Mouse (Mus musculus) spleen, adult 12 weeks (tissue): ENCODE results near the gene C1s2.
A peak's percentile ranks its signal among the peaks of the same experiment; 100 is the strongest.
"Not testable (repeated sequence)": the region's sequence is repeated elsewhere in the genome, so short reads cannot be mapped to it uniquely, and the experiment has no call there.

ENCODE experiments used
- DNase-seq: peaks from one replicate; pipeline ENCODE4 v3.0.0; 2022; ENCODE audit warnings: low spot score

Gene C1s2

GRCm38 (mm10) chr6:124635985-124636384 is at the start of gene C1s2:
TSS of gene C1s2 (minus strand) at chr6:124636085.
- DNase-seq = not testable (repeated sequence)

DNA sequence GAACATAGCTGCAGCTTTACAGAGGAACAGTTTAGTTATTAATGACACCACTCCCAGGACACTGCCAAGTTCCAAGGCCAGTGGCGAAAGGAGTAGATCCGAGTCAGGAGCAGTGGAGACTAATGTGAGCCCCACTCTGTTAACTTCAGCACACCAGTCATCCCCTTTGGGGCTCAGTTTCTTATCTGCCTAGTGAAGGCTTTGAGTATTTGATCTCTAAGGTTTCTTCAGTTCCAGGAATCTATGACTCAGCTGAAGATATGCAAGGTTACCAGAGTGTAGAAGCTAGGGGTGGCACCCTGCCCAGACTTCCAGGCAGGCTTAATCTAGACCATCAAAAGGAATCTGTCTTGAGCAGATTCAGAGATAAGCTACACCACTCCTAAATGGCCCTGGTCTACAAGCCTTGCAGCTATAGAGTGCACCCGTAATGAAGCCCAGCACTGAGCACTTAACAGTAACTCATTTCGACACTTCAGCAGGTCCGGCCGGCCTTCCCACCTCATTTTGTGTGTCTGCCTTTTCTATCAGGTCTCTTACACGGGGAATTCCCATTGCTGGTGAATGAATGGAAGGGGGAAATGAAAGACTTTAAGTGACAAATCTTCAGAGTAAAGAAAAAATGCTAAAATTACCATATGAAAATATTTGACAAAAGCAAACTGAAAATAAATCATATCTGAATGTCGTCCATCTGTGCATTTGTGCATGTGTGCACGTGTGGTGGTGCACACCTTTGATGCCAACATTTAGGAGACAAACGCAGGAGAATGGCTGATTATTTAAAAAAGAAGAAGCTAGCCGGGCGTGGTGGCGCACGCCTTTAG is 47.9 kb upstream of the C1s2 start:
- no peak for DNase-seq

GRCm38 (mm10) chr6:124682291-124682690 is 46.4 kb upstream of the C1s2 start:
- DNase-seq = not testable (repeated sequence)

DNA sequence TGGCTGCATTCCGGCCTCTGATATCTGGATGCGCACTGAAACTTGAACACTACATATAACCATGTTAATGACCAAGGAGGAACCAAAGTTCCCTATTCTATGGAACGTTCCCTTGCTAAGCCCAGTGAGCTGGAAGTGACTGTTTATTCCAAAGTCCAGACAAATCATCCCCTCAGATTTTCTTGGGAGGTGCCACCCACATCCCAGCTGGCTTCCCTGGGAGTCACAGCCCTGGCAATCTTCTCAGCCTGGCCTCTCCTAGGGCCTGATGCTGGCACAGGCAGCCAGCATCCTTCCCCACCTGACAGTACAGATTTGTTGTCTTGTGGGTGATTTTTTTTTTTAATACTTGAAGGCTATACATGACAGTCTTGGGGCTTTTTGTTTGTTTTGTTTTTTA is 43.6 kb upstream of the C1s2 start:
- no peak for DNase-seq

DNA sequence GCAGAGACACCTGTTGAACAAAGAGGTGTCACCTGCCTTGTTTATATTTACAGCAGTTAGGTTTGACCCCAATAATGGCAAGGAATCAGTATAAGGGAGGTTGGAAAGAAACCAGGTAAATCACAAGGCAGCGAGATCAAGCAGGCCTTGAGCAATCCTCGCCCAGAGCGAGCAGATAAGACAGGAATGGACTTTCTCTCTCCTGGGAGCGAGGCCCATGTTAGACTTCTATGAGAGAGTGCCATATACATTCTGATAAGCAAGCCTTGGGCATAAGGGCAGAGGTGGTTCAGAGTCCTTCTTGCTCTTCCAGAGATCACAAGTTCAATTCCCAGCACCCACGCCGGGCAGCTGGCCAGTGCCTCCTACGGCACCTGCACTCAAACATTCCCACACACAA is 42.9 kb upstream of the C1s2 start:
- no peak for DNase-seq

DNA sequence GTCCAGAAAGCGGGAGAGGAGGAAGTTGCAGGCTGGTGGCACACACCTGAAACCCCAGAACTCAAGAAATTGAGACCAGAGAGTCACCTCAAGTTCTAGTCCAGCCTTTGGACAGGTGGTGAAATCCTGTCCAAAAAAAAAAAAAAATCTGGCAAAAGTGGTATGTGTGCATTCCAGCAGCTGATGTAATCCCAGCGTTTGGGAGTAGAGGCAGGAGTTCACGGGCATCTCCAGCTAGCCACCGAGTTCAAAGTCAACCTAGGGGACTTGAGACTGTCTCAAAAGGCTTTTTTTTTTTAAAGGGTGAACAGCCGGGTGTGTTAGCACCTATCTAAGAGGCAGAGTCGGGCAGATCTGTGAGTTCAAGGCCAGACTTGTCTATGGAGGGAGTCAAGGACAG is 40.3 kb upstream of the C1s2 start:
- no peak for DNase-seq

DNA sequence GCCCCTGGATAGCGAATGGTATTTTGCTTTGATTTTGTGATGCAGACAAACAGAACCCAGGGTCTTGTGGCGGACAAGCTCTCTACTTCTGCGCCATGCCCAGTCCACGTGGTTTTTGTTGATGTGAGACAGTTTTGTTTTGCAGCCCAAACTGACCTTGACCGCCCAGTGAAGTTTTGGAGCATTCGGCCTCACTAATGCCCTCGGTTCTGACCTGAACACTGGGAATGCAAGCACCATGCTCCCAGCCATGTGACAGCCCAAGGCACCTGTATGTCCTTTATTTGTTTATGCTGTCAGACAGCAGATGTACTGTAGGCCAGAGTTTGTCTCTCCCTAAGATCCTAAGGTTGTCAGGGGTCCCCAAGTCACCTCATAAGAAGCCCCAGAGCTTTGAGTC is 38.7 kb upstream of the C1s2 start:
- DNase-seq = no peak

GRCm38 (mm10) chr6:124673619-124674018 is 37.7 kb upstream of the C1s2 start:
- no peak for DNase-seq

GRCm38 (mm10) chr6:124672100-124672499 is 36.2 kb upstream of the C1s2 start:
- DNase-seq = no peak

- no peak for DNase-seq
Measured at GRCm38 (mm10) chr6:124670281-124670900, 34.5 kb upstream of the C1s2 start.

DNA sequence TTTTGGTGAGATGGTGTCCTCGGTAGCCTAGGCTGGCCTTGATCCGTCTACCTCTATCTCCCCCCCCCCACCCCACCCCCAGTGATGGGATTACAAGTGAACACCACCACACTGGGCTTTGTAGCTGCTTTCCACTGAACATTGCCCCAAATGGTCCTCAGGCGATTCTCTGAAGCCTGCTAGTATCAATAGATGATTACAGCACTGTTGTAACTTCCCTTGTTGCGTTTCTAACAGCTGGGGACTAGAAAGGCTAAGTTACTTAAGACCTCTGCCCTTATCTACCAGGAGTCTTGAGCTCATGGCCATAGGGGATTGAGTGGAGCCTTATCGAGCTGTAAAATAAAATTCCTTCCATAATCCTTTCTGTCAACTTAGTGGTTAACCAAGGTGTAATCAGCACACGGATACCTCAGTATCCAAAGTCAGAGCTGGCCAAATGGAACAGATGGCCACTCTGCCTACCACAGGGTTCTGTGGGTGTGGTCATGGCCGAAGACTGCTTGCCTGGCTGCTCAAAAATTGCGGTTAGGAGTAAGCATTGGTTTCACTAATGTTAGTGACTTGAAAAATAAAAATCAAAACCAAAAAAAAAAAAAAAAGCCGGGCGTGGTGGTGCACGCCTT is 33.5 kb upstream of the C1s2 start:
- no peak for DNase-seq

DNA sequence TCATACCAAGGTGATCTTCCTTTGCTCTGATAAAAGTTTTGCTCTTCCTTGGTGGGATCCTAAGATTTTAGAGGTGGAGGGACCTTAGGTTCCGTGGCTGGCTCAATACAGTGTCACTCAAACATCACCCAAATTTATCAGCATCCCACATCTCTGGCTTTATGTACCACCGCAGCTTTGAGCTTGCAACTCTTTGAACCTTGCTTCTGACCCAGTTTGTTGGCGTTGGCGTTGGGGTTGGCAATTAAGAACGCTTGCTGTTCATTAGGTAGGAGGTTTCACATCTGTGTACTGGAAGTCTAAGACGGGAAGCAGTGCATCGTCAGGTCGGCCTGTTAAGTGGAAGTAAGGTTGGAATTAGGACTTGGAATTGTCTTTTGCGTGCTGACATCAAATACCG is 29.1 kb upstream of the C1s2 start:
- DNase-seq = no peak

DNA sequence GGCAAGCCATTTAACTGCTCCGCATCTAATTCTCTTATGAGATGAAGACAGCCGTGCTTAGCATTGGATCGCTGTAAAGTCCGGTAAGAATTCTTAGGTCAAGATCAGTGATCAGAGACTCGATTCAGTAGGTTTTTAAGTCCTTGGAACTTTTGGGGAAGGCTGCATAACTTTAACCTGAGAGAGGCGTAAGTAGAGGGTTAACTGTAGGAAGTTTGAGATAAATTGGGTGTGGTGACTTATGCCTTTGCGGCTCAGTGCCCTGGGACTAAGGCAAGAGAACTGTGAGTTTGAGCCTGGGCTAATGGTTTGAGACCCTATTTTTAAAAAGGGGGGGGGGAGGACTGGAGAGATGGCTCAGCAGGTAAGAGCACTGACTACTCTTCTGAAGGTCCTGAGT is 28.4 kb upstream of the C1s2 start:
- no peak for DNase-seq

DNA sequence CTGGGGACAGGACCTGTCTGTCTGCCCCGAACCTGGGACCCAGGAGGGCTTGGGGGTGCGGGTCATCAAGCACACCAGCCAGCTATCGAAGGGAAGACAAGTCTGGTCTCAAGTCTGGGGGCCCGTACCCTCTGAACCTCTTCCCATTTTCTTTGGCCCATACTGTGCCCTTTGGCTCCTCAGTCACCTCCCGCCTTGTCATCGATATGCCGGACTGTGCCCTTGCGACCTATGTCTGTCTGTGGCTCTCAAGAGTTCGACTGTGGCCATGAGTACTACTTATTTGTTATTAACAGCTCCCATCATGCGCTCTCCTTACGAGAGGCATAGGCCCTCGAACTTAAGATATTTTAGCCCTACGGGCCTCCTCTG is 27.5 kb upstream of the C1s2 start:
- DNase-seq = no peak

DNA sequence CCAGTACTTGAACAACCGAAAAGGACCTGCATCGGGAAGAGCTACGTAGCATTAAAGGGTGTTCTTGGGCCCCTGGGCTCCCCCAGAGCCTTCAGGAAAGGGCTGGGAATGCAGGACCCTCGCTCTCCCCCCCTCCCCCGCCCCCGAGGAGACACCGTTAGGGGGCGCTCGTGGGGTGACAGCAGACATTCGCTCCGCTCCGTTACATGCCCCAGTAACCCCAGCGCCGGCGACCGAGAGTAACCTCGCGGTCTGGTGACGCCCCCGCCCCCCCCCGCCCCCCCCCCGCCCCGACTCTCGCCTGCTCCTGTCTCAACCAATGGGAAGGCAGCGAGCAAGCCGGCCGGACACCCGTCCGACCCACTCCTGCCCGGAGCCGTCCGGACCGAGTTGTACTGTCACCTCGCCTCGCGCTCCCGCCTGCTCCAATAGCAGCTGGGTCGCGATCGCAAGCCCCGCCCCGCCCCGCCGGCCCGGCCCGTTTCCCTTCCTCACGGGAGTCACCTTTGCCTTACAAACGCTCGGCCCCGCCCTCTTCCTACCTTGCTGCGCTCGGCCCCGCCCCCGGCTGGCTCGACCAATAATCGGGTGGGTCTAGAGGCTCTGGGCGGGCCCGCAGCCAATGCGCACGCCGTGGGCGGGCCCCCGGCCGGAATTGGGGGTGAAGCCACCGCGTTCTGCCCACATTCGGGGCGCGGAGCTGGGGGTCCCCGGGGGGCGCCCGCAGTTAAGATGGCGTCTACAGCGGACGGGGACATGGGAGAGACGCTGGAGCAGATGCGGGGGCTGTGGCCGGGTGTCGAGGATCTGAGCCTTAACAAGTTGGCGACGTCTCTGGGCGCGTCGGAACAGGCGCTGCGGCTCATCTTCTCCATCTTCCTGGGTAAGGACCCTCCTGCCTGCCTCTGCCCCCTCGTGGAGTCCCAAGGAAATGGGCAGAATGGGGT is 26.9 kb upstream of the C1s2 start, which contains the start of gene Lpcat3:
Lpcat3 (plus strand) TSS at position 551 of the 947 bp plus-strand sequence.
- DNase-seq = peak; percentile 100

- no peak for DNase-seq
Measured at GRCm38 (mm10) chr6:124661995-124662394, 26.1 kb upstream of the C1s2 start.

DNA sequence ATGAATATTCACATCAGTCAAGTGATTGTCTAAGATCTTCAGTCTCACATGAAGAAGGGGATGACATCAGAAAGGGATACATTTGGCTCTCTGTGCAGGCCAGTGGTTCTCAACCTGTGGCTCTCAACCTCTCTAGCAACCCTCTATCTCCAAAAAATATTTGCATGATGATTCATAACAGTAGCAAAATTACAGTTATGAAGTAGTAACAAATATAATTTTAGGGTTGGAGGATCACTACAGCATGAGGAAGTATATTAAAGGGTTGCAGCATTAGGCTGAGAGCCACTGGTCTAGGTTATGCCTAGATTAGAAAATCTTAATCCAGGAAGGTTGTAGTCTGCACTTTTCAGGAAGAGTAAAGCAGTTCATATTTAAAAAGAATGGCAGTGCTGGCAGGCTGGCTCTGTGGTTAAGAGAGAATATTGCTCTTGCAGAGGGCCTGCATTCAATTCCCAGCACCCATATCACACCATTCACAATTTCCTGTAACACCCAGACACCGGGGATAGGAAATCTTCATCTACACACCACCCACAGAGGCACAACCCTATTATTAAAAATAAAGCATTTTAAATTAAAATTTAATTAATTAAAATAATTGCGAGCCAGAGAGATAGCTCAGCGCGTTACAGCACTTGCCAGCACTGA is 25.4 kb upstream of the C1s2 start:
- no peak for DNase-seq

DNA sequence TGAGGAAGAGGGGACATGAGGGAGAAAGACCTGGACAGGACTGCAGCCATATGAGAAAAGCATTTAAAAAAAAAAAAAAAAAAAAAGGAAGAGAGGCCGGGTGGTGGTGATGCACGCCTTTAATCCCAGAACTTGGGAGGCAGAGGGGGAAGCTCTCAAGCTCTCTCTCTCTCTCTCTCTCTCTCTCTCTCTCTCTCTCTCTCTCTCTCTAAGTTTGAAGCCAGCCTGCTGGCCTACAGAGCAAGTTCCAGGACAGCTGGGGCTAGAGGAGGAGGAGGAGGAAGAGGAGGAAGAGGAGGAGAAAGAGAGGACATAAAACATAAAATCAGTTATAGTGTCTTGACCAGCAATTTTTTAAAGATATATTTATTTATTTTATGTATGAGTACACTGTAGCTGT is 22.2 kb upstream of the C1s2 start:
- no peak for DNase-seq

- no peak for DNase-seq
Measured at GRCm38 (mm10) chr6:124655893-124656292, 20.0 kb upstream of the C1s2 start.

DNA sequence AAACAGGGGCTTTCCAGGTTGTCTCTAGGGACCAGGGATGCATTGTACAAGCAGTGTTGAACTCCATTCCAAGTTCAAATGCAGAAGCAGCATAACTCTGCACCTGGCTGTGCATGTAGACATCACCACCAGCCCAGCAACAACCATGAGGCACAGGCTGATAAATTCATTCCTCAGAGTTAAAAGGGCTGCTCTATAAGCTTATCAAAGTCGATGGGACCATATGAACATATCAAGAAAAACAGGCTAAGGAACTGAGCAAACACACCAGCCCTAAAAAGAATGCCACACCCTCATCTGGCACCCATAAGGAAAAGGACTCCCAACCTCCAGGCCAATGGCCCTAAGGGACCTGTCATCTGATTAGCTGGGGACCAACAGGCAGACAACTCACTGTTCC is 10.5 kb upstream of the C1s2 start:
- peak; percentile 55 for DNase-seq

GRCm38 (mm10) chr6:124640997-124641396 is 5.1 kb upstream of the C1s2 start:
- DNase-seq = peak; percentile 70

DNA sequence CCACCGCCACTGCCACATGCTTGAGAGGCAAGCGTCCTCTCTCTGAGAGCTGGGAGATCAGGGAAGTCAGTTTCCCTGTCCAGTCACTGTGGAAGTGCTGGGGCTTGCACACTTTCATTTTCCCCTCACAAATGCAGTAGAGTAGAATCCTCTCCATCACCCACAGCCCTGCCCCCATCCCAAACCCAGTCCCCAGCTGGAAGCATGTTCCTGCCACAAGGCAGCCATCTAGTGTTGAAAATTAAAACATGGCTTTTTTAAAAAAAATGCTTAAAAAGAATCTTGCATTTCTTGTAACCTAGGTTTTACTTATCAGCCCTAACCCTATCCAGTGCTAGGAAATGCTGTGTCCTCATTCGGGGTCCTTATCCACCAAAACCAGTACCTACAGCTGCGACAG is 4.2 kb upstream of the C1s2 start:
- DNase-seq = no peak
